Mouse (Mus musculus) MN1 (cell line): Measurements from ENCODE around the gene Rmi2.
"Not testable (repeated sequence)": the region's sequence is repeated elsewhere in the genome, so short reads cannot be mapped to it uniquely, and the experiment has no call there.

Experiments used
- DNase-seq: peaks from one replicate; pipeline ENCODE4 v3.0.0-alpha.2; 2016; ENCODE audit warnings: low spot score

The Rmi2 gene

DNA sequence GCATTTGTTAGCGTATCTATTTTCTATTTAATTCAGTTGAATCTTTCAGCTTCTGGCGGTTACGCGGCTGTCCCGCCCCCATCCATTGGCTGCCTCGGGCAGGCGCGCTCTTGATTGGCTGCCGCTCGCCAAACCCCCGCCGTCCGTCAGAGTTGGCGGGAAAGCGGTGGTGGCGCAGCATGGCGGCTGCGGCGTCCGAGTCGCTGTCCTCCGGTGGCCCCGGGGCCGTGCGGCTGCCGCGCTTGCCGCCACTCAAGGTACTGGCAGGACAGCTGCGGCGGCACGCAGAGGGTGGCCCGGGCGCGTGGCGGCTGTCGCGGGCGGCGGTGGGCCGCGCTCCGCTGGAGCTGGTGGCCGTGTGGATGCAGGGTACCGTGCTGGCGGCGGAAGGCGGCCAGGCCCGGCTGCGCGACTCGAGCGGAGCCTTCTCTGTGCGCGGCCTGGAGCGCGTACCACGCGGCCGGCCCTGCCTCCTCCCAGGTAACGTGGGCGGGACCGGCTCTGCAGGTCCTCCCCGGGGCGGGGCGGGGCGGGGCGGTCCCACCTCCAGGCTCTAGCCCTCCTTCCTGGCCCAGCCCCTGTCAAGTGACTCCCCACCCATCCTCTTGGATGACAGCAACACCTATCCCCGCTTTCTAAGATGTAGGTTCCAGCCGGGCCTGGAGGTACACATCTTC lies at the start of gene Rmi2:
Gene Rmi2, plus strand, starts transcription at position 149 of the 677 bp plus-strand sequence.
- DNase-seq: peak; percentile 84

DNA sequence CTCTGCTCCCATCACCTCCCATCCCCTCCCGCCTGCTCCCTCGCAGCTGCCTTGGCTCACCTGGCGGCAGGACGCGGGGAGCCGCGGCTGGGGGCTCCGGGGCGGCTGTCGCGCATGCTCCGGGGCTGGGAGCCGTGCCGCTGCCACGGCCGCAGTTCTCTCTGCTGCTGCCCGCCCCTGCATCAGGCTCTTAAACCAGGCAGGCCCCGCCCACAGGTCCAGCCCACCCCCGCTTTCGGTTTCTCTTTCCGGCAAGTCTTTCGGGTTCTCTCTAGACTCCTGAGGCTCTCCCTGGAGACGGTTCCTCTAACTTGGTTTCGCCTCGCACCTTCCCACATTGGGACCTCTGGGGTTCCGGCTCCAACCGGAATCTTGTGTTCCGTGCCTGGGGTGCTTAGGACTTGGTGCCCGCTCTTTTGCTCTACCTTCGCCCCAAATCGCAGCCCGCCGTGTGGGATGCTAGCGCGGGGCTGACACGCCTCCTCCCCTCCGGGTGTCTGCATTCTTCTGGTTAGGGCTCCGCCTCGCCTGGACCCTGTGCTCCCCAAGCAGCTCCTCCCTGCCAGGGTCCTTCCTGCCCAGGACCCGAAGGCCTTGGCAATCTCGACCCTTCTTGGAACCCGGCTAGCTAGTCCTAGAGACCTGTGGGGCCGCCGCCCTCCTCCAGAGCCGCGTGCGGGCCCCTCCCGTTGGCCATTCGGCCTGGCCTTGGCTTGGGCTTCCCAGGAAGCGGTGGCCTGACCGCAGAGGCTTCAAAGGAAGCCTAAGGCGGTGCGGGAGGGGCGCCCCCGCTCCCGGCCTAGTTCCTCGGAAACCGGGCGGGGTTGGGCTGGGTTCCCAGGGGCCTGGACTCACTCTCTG lies 49.3 kb upstream of the Rmi2 start, which contains the start of gene Socs1:
Gene Socs1, minus strand, starts transcription at position 166 of the 861 bp plus-strand sequence.
- DNase-seq: peak; percentile 93

DNA sequence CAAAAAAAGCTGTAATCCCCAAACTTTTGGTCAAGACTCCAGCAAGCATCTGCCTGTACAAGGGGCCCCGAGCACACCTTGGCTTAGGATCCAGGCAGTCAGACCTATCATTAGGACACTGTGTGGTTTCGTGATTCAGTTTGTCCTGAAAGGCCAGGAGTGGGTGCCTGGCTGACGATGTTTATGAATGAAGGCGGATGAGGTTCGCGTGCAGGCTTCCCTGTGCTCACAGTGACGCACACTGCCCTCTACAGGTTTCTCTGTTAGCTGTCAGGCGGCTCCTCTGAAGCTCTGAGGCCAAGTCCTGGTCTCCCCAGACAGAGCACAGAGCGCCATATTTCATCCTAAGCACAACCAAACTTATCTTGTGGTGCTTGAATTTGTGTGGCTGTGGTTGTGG lies 48.6 kb upstream of the Rmi2 start:
- DNase-seq: peak; percentile 94

DNA sequence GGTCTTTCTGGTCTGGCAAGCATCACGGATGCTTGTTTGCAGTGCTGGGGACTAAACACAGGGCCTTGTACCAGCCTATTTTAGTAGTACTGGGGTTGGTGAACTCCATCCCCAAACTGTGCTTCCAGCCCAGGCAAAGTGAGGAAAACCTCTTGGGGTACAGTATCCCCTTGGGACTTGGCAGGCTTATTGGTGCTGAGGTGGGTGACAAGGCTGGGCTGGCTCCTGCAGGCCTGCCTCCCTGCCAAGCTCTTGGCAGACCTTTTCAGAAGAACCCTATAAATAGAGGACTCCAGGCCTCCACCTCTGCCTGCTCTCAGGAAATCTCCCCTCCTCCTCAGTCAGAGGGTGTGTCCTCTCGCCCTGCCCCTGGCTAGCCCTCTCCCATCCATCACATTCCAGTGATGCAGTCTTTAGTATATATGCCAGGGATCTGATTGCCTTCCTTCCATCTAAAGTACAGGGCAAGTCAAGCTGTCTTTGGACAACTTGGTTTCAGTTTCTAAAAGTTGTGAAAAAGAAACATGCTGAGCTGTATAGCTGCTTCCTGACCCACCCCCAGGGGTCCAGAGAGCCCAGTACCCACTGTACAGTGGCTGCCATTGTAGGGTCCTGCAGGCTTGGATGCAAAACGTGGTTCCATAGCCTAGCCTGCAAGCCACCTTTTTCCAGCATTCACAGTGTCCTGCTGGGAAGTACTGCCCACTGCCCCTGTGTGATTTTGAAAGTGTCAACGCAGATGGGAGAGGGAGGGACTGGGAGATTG lies 47.9 kb upstream of the Rmi2 start:
- peak; percentile 28 for DNase-seq

DNA sequence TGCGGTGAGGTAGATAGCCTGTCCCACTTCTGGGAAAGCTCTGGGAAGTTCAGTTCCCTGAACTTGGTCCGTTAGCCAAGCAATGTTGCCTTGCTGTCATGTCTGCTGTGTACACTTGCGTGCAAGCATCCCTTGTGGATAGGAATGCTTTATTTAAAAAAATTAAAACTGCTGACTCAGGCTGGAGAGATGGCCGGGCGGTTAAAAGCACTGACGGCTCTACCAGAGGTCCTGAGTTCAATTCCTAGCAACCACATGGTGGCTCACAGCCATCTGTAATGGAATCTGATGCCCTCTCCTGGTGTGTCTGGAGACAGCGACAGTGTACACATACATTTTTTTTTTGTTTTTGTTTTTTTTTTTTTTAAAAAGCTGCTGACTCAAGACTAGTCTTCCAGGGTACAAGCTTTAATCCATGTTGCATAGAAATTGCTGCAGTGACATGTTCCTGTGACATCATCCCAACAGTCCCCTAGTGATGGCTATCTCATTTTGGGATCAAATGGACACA lies 47.3 kb upstream of the Rmi2 start:
- DNase-seq: no peak

DNA sequence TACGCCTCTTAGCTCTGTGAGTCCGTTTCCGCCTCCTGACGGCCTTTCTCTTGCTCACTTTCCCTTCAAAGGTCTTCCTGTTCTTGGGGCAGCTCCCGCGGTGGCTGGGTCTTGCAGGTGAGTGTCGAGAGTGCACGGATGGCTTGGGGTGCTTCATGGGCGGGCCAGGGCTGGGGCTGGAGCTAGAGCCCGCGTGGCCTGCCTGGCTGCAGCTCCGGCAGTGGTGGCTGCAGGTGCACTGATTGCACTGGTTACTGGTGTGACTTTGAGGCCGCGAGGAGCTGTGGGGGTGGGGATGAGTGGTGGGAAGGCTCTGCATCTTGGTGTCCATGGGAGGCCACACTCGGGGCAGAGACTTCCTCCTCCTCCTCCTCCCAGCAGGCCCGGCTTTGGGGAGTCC lies 46.6 kb upstream of the Rmi2 start, which contains the start of gene Tnp2:
Gene Tnp2, minus strand, starts transcription at position 390 of the 400 bp plus-strand sequence.
- DNase-seq: no peak

DNA sequence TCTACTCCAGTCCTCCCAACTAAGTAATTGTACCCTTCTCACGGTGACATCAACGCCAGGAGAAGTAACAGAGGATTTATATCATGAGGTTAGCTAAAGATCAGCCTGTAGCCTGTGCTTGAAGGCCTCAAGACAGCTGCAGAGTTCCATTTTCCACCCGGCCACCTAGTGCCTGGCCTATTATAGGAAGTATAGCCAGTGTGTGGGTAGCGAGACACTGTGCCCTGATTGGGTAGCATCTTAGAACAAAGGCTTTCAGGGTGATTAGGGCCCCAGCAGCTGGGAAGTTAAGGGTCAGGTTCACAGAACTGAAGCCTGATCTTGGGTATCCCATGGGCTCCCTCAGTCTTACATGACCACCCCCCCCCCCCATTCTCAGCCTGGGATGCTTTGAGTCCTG lies 46.0 kb upstream of the Rmi2 start:
- no peak for DNase-seq

DNA sequence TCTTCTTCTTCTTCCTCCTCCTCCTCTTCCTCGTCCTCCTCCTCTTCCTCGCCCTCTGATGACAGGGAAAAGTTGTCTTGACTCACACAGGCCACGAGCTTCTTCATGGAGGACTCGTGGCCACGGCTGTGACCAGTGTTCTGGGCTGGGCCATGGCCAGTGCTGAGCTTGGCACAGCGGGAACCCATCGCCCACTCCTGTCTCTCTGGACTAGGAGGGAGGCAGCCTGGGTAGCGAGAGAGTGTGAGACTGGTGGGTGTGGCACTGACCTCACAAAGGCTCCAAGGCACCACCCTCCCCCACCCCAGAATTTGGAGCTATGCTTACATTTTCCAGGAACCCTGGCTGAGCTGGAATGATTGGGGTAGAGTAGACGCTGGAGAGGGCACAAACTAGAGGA lies 44.2 kb upstream of the Rmi2 start, which contains the start of gene Prm3:
Gene Prm3, minus strand, starts transcription at position 213 of the 400 bp plus-strand sequence.
- no peak for DNase-seq

DNA sequence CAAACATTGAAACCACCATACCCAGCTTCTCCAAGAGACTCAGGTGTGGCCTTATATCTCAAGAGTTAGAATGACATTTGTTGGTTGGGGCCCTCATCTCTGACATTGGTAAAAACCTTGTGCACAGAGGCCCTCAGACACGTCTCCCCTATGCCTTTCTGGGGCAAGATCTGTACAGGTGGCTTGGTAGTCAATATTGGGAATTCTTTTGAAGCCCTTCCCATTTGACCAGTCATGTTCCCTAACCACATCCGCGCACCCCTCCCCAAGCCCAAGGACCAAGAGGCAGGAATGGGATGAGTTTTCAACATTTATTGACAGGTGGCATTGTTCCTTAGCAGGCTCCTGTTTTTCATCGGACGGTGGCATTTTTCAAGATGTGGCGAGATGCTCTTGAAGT lies 38.8 kb upstream of the Rmi2 start, which contains the start of gene Prm2:
Gene Prm2, minus strand, starts transcription at position 101 of the 400 bp plus-strand sequence.
- DNase-seq: no peak

DNA sequence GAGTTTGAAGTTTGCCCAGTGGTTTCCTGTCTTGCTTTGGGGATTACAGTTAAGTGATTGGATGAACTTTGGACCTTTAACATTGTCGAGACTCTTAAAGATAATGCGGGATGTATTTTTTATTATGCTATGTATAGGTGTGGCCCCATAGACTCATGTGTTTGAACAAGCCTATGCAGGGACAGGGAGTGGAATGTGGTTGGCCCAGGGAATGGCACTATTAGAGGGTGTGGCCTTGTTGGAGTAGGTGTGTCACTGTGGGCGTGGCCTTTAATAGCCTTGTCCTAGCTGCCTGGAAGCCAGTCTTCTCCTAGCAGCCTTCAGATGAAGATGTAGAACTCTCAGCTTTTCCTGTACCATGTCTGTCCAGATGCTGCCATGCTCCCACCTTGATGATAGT lies 32.4 kb upstream of the Rmi2 start:
- DNase-seq: not testable (repeated sequence)

DNA sequence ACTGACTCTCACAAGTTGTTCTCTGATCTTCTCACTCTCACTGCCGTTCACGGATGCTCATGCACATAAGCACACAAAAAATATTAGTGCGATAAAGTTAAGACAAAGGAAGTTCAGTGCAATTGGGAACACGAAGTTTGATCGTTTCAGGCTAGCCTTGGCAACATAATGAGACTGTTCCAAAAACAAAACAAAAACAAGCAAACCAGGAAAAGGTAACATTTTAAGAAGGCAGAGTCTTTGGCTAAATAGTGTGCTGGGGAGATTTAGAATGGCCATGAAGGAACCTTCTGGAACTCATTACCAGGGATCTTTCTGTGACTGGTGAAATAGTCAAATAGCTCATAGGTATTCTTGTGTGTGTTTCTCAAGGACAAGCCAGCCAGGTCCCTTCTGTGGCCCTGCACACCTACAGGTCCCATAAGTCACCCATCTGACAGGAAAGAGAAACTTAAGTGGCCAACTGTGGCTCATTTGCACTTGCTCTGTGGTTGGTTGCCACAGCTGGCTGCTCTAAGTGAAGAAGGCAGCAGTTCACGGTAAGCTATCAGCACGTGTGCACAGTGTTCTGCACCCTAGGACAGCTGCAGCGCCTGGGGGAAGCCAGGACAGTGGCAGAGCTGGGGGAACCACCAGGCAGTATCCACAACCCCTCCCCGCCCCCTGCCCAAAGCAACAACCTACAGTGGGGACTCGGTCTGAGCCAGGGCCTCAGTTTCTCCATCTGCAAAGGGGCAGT lies 28.9 kb upstream of the Rmi2 start, which contains the start of gene Prm1:
Gene Prm1, minus strand, starts transcription at position 51 of the 739 bp plus-strand sequence.
- DNase-seq: no peak

DNA sequence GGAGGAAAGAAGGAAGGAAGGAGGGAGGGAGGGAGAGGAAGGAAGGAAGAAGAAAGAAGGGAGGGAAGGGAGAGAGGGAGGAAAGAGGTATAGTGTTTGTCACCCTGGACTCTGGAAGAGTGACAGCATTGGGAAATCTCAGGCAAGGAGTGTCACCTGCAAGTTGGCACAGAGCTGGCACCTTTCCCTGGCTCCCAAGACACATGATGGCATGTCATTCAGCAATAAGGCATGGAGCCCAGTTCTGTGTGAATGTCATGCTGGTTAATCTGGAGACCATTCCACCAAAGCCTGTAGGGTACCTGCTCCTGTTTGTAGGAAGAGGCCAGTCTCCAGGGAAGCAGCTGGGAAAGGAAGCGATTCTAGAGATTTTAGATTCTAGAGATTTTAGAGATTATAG lies 24.5 kb upstream of the Rmi2 start:
- no peak for DNase-seq

DNA sequence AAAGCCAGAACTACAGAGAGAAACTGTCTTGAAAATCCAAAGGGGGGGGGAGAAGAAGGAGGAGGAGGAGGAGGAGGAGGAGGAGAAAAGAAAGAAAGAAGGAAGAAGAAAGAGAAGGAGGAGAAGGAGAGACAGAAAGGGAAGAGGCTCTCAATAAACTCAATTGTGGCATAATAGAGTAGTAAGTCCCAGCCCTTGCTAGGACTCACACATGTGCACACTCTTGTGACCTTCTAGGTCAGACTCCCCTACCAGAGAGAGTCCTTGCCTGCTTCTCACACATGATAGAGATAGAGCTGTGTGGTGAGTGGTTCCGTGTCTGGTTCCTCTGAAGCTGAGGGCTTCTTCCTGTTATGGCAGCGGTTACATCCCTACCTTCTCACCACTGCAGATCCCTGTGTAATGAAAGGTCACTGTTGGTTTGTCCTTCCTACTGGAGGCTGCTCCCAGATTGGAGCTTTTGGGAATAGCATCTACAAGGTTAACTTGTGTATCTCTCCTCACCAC lies 21.9 kb upstream of the Rmi2 start, which contains the start of gene Gm11172:
Gene Gm11172, plus strand, starts transcription at position 51 of the 507 bp plus-strand sequence.
- DNase-seq: no peak

DNA sequence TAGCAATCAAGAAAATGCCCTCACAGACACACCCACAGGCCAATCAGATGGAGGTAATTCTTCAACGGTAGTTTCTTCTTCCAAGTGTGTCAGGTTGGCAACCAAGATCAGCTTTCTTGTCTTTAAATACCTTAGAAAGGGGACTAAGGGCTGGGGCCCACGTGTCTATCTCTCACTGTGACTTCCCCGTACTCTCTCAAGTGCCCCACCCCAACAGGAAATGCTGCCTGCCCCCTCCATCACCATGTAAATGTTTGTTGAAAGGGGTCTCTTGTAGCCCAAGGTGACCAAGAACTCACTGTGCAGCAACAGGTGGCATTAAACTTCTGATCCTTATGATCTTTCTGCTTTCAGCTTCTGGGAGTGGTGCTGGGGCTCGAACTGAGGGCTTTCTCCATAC lies 21.1 kb upstream of the Rmi2 start:
- DNase-seq: no peak

DNA sequence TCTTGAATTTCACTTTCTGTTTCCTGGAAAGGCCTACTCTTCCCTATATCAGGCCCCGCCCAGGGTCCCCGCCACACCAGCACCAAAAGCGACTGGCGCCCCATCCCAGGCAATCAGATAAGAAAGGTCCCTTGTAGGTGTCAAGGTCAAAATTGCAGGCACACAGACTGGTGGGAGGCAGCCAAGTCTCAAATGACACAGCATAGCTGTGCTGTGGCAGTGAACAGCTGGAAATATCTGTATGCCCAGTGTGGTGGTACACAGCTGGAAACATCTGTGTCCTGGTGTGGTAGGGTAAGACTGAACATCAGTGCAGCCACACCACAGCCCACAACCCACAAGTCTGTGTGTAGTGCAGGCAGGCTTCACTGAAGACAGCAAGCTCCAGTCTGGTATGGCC lies 20.0 kb upstream of the Rmi2 start:
- no peak for DNase-seq

DNA sequence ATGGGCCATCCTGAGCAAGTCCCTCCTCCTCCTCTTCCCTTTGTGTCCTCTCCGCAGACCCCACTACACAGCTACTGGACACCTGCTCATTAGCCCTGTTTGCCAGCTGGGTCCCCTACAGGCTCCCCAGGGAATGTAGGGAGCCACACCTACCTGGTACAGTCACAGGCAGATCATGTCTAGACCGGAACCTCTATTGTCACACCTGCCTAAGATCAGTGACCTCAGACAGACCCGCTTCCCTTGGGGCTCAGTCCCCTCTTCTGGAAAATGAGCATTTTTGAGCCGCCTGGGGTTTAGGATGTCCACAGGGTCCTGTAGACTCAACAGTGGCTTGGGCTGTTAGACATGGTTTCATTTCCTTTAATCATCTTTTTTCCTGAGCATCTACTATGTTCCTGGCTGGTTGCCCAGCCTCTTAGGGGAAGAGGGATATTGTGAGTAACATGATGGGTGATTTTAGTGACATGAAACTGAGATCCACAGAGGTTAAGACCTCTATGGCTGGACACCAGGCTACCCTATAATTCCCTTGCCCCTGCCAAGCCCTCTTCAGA lies 16.2 kb upstream of the Rmi2 start:
- no peak for DNase-seq

DNA sequence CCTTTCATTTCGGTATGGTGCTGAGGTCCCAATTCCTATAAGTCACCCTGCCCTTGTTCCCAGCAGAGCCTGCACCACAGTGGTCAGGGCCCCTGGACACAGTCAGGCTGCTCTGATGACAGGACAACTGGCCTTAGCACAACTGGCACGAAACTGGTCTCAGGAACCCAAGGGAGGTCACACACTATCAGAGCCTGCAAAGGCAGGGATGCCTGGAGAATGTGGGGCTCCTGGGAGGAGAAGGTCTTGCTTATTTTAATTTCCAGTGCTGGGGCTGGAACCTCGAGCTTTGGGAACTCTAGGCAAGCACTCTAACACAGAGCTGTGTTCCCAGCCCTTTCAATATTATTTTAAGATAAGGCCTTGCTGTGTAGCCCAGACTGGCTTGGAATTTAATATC lies 14.9 kb upstream of the Rmi2 start:
- DNase-seq: no peak

DNA sequence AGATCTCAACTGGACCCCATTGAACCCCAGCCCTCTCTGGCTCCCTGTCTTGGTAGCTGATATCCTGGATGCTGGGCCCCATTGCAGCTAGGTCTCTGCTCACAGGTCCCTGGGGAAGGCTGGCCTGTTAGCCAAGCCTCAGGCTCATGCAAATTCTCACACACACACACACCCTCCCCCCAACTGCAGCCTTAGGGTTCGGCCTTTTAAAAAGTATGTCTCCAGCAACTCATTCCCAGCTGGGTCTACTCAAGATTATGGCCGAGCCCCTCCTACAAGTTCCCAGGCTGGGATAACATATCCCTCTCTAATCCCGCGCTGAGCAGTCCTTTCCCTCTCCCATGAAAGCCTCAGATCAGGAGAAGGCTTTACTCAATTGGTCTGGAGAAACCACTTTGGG lies 13.5 kb upstream of the Rmi2 start:
- no peak for DNase-seq

DNA sequence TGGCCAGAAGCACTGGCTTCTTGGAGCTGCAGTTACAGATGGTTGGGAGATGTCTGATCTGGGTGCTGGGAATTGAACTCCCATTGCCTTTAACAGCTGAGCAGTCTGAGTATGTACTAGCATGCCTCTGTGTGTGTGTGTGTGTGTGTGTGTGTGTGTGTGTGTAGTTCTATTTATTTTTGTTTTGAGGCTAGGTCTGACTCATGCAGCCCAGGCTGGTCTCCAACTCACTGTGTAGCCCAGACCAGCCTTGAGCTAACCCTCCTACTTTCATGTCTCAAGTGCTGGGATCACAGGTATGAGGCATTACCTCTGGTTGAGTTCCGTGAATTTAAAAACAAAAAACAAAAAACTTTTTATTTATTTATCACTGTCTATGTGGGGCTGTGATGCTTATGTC lies 10.3 kb upstream of the Rmi2 start:
- DNase-seq: no peak

DNA sequence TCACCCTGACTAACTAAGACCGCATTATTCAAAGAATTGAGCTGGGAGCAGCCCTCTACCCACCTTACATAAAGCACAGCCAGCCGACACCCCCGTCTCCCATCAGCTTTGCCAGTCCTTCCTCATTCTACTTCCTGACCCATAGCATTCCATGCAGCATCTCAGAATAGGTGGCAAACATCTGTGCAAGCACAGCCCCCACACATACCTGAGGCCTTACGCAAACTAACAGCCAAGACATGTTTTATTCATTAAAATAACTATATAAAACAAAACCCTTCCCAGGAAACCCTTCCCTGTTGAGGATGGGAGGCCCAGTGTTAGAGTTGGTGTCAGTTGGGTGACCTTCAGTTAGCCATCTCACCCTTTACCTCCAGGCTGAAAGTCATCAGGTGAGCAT lies 9.0 kb upstream of the Rmi2 start:
- no peak for DNase-seq

DNA sequence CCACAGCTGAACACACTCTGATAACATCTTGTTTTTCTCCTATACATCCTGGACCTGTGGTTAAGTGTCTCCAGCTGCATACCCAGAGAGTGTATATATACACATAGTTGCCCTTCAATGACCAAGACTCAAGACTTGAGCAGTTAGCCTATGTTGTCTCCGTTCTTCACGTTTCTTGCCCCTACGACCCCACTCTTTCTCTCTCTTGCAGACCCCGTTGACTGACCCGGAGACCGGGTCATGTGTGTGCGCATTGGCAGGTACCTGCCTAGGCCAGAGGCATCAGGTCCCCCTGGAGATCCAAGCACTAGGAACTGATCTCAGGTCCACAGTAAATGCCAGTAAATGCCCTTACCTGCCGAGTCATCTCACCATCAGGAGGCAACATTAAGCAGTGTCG lies 7.6 kb upstream of the Rmi2 start:
- DNase-seq: no peak
